ENCODE assay signal across 8 mouse cellular contexts in genomic region chr8:124721862-124722515, GRCm38 (mm10). TPM values are rescaled to one million over a fixed set of nuclear protein-coding genes. Genes with fewer than 3 reads are reported as not detected.
A peak's percentile ranks its signal among the peaks of the same experiment; 100 is the strongest.
DNase-seq lines count a peak whose midpoint lies in the region; ATAC-seq and TF ChIP-seq lines count a peak whose summit lies in the region.

Ttc13 (minus strand) TSS chr8:124721983.
Arv1 (plus strand) TSS chr8:124722139.

- POLR2A ChIA-PET in Patski (lab: Charles Lee), result interaction anchor here (1.1 kb wide), 1 partner anchor 70 kb away, joined by 3 read pairs; no protein-coding TSS in a partner anchor

- no peaks in the 10 kb centered on the region for H3K27me3 ChIP-seq in Patski
- no peaks in the 10 kb centered on the region for H3K27me3 ChIP-seq in hindbrain, embryonic 13.5 days

- ATAC-seq in Patski, result peak; percentile 92
- ATAC-seq in hindbrain, embryonic 13.5 days (ENCODE audit: low FRiP score), result peak; percentile 99

- CTCF ChIA-PET in Patski (lab: Charles Lee), result no interaction called here

- TF ChIP-seq CTCF in Patski (IDR thresholded peaks at IDR 0.05), result no peak

- peak; percentile 92 for DNase-seq in Patski (ENCODE audit: low read depth, low spot score)
- peak; percentile 95 to 98 for DNase-seq in cerebellum, postnatal 14 days
- peak; percentile 90 to 93 for DNase-seq in frontal cortex, postnatal 14 days (ENCODE audit: low spot score in 2 of 2)
- DNase-seq in layer of hippocampus, postnatal 25 days (ENCODE audit: extremely low spot score in 1 of 2, low spot score in 1 of 2), result peak; percentile 78 to 84
- DNase-seq in lung, postnatal 25 days (ENCODE audit: low spot score), result peak; percentile 98
- DNase-seq in retina, embryonic 14.5 days (ENCODE audit: low spot score), result peak; percentile 97
- DNase-seq in thymus, postnatal 4 days, result peak; percentile 97

- peak within 1 kb of the TSS; percentile 81 for H3K27ac ChIP-seq in hindbrain, embryonic 13.5 days

- peak within 1 kb of the TSS; percentile 93 for H3K4me2 ChIP-seq in hindbrain, embryonic 13.5 days

- peak within 1 kb of the TSS; percentile 94 for H3K4me3 ChIP-seq in hindbrain, embryonic 13.5 days

- H3K9ac ChIP-seq in hindbrain, embryonic 13.5 days, result peak within 1 kb of the TSS; percentile 94

- H3K9me3 ChIP-seq in hindbrain, embryonic 13.5 days, result no peaks in the 10 kb centered on the region

- WGBS in hindbrain, embryonic 13.5 days, result under 1% methylated on average over 58 of the region's 59 CpGs

- in situ Hi-C loops in Patski (cut with MboI; ENCODE audit: low pct_unique_long_range_greater_than_20kb), result no loop called here

- peaks cover 28% of the 10 kb centered on the region for H3K4me1 ChIP-seq in hindbrain, embryonic 13.5 days (replicated peaks)

- peaks cover 22% of the 10 kb centered on the region for H3K36me3 ChIP-seq in hindbrain, embryonic 13.5 days

RNA-seq across cellular contexts. Expression of gene Ttc13, which starts in this region (rescaled TPM):
- 77.7 TPM for polyA plus RNA-seq in Patski (2021)
- 58.6 and 61.6 TPM in 2 replicates for polyA plus RNA-seq in hindbrain, embryonic 13.5 days (2015; fragmentation: Nextera tagmentation; extraction: Ambion mirVana)
- total RNA-seq in layer of hippocampus, postnatal 25 days (2021), result 10 to 100 TPM; 40.7 to 54.6 TPM

RNA-seq across cellular contexts. Expression of gene Arv1, which starts in this region (rescaled TPM):
- polyA plus RNA-seq in Patski (2021), result 18.5 TPM
- polyA plus RNA-seq in hindbrain, embryonic 13.5 days (2015; fragmentation: Nextera tagmentation; extraction: Ambion mirVana), result 32.8 and 33.3 TPM in 2 replicates
- total RNA-seq in layer of hippocampus, postnatal 25 days (2021), result 10 to 100 TPM; 10.4 to 13.5 TPM

Comparison
In these comparisons a context has a peak if more than half of its experiments do, and no peak if none do; other contexts are left out.
1. Peak in every context shown above with its lines: DNase-seq, ATAC-seq, H3K4me3 ChIP-seq and H3K27ac ChIP-seq.